Mouse (Mus musculus): ENCODE measurements around the gene 1700125H20Rik.

1700125H20Rik gene

DNA sequence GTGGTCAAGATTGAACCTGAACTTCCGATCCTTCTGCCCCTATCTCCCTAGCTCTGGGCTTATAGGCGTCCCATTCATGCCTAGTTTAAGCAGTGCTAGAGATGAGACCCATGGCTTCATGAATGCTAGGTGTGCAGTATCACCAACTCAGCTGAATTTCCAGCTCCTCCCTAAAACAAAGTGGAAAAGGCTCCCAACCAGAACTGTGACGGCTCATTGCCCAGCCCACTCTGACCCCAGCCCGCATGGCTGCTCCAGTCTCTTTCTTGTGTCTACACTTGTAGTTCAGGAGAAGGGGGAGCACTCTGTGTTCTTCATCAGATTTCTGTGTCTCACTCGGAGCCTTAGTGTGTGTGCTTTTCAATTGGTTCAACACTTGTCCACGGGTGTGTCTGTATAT is 14.6 kb downstream of the 1700125H20Rik start:
- no peak for DNase-seq (ENCODE audit: low spot score)

GRCm38 (mm10) chr11:85189110-85189509 is 18.9 kb downstream of the 1700125H20Rik start:
- no peak for DNase-seq (ENCODE audit: low spot score)

DNA sequence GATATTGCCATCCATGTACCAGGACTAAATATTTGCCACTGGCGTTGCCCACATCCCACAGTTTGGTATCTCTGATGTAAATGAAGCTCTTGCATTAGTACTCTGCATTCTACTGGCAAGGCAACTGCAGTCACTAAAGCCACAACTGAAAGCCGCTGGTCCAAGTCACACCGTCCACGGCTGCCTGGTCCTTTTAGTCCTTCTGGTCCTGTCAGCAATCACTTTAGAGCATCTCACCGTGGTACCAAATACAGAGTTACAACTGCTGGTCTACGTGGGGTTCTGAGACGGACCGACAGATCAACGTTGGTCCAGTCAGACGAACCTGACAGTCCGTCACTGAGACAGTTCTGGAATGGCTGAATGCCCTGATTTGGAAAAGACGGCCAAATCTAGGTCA is 20.5 kb downstream of the 1700125H20Rik start:
- no peak for DNase-seq (ENCODE audit: low spot score)

GRCm38 (mm10) chr11:85194206-85194605 is 24.0 kb downstream of the 1700125H20Rik start:
- no peak for DNase-seq (ENCODE audit: low spot score)

DNA sequence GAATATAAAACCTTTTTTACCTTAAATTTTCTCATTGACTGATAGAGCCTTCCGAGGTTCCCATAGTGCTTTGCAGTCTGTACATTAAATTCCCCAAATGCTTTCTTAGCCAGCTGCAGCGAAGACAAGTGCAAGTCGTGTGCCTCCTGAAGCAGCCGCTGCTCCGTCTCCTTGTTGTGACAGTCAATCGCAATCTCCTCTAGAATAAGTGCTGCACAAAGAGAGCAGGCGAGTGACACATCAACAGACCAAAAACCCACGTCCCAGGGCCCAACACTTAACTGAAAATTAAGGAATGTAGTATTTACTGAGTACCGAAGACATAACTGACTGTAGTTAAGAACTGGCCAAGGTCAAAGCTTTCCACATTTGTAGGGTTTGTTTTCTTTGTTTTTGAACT is 25.8 kb downstream of the 1700125H20Rik start:
- no peak for DNase-seq (ENCODE audit: low spot score)

GRCm38 (mm10) chr11:85198906-85199305 is 28.7 kb downstream of the 1700125H20Rik start:
- DNase-seq (ENCODE audit: low spot score), result no peak

- no peak for DNase-seq (ENCODE audit: low spot score)
Measured at GRCm38 (mm10) chr11:85206231-85206630, 36.0 kb downstream of the 1700125H20Rik start.

- DNase-seq (ENCODE audit: low spot score), result no peak
Measured at GRCm38 (mm10) chr11:85211151-85211550, 40.9 kb downstream of the 1700125H20Rik start.

GRCm38 (mm10) chr11:85213215-85213614 is 43.0 kb downstream of the 1700125H20Rik start:
- DNase-seq (ENCODE audit: low spot score), result no peak

DNA sequence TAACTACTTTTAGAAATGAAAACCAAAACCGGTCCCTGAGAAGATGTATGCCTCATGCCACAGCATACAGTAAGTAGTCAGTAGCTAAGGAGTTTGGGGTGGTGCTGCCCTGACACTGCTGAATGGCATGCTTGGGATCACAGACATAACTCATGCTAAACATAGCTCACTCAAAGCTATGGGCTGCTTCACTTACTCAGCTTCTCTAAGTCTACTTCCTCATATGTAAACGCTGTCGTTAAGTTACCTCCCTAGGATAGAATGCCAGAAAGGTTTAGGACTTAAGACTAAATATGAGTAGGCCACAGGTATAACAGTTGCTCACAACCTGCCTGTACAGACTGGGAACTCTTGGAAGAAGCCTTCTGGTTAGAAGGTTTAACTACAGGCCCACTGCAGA is 44.5 kb downstream of the 1700125H20Rik start:
- no peak for DNase-seq (ENCODE audit: low spot score)

DNA sequence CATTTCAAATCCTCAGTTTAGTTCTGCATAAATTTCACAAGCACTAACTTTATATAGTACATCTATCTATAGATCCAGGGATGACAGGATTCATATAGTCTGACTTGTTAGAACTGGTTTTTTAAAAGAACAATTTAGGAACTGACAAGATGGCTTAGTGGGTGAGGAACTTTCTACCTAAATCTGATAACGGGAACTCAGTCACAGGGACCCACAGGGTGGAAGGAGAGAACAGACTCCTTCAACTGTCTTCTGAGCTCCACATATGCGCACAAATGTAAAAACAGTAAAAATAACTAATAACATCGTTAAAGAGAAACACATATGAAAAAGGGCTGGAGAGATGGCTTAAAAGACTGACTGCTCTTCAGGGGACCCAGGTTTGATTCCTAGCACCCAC is 48.8 kb downstream of the 1700125H20Rik start:
- DNase-seq (ENCODE audit: low spot score), result no peak

- no peak for DNase-seq (ENCODE audit: low spot score)
Measured at GRCm38 (mm10) chr11:85222561-85222960, 52.4 kb downstream of the 1700125H20Rik start.

GRCm38 (mm10) chr11:85223248-85223647 is 53.0 kb downstream of the 1700125H20Rik start:
- no peak for DNase-seq (ENCODE audit: low spot score)
